Mouse (Mus musculus): Measurements from ENCODE around the gene Ptprd. TPM values are rescaled to one million over a fixed set of nuclear protein-coding genes. Genes with fewer than 3 reads are reported as not detected.

The Ptprd gene
- 14.3 and 15.6 TPM in 2 replicates for polyA plus RNA-seq (2016; fragmentation: Nextera tagmentation; extraction: Ambion mirVana)

DNA sequence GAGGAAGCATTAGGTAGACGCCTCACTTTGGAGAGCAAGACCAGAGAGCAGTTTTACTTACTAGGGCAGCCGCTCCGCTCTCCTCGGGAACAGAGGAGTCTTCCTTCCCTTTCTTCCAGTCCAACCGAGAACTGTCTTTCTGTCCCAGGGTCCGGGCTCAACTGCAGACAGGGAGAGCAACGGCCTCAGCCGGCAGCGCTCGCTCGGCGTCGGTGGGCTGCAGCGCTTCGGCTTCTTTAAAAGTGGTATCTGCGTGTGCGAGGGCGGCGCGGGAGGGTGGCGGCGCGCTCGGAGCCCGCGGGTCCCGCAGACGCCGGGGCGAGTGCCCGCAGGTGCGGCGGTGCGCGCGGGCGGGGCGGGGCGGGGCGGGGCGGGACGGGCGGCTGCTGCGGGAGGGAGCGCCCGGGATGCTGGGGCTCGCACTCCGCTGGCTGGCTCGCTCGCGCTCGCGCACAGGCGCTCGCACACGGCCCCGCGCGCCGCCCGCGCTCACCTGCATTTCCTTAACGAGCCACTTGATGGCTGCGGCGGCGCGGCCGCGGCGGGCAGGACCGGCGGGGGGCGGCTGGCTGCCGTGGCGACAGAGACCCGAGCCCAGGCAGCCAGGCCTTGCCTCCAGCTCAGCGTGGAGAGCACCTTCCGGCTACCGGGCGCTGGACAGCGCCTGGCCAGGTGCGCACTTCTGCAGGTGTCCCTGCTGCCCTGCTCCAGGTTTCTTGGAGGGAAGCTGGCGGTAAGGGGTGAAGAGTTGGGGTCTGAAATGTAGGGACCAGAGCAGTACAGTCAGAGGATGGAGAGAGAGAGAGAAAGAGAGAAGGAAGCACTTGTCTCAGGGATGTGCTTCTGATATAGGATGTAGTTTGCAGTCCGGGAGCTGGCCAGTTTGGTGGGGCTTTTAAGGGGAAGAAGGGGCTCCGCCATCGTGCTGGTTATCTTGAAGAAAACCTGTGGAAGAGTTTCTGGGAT is at the start of gene Ptprd:
TSS of gene Ptprd (minus strand) at position 433 of the 966 bp plus-strand sequence.
- Histone ChIP-seq H3K9ac (peak within 1 kb of the TSS; percentile 67), H3K27me3 (replicated peaks) (peaks cover 32% of the 10 kb centered on the region), H3K4me1 (replicated peaks) (0 out of 2 replicates have a peak, but pooled peaks cover 4% of the 10 kb centered on the region), H3K27ac (ENCODE audit: poor library complexity, severe bottlenecking) (no peak within 1 kb of the TSS), H3K36me3 (no peaks in the 10 kb centered on the region), H3K4me3 (peak within 1 kb of the TSS; percentile 59), H3K4me2 (peak within 1 kb of the TSS; percentile 100), H3K9me3 (replicated peaks) (no peaks in the 10 kb centered on the region)
- WGBS: under 1% methylated on average over 78 of the region's 86 CpGs
- peak; percentile 61; the same call in 1 of the 2 replicates for ATAC-seq (ENCODE audit: insufficient number of reproducible peaks, low FRiP score)

DNA sequence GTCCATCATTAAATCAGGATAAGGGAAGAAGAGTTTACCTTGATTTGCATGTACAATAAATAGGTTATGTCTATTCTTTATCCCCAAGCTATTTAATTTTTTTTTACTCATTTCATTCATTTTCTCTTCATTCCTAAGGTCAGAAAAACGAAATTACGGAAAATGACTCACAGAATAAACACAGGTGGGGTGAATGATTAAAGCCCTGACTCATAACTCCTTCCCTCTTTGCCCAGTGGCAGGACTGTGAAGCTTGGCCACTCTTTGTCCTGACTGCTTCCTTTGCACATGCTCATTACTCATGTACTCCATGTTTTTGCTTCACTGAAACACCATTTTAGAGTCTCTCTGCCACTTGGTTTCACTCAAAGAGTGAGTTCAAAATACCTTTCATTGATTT is 24.1 kb upstream of the Ptprd start:
- no peak for ATAC-seq (ENCODE audit: insufficient number of reproducible peaks, low FRiP score)
- Histone ChIP-seq H3K4me1 (replicated peaks) (no peaks in the 10 kb centered on the region), H3K27ac (ENCODE audit: poor library complexity, severe bottlenecking) (no peak overlapping the region), H3K4me2 (no peak overlapping the region), H3K9ac (no peak overlapping the region), H3K36me3 (no peaks in the 10 kb centered on the region), H3K9me3 (replicated peaks) (no peaks in the 10 kb centered on the region), H3K4me3 (no peak overlapping the region), H3K27me3 (replicated peaks) (no peaks in the 10 kb centered on the region)
- 57% methylated on average over 2 of the region's 2 CpGs for WGBS

GRCm38 (mm10) chr4:78235316-78235715 is 23.6 kb upstream of the Ptprd start:
- Histone ChIP-seq H3K9ac (no peak overlapping the region), H3K4me1 (replicated peaks) (no peaks in the 10 kb centered on the region), H3K4me2 (no peak overlapping the region), H3K27ac (ENCODE audit: poor library complexity, severe bottlenecking) (no peak overlapping the region), H3K36me3 (no peaks in the 10 kb centered on the region), H3K4me3 (no peak overlapping the region), H3K27me3 (replicated peaks) (no peaks in the 10 kb centered on the region), H3K9me3 (replicated peaks) (no peaks in the 10 kb centered on the region)
- ATAC-seq (ENCODE audit: insufficient number of reproducible peaks, low FRiP score): no peak
- 57% methylated on average over 2 of the region's 2 CpGs for WGBS

DNA sequence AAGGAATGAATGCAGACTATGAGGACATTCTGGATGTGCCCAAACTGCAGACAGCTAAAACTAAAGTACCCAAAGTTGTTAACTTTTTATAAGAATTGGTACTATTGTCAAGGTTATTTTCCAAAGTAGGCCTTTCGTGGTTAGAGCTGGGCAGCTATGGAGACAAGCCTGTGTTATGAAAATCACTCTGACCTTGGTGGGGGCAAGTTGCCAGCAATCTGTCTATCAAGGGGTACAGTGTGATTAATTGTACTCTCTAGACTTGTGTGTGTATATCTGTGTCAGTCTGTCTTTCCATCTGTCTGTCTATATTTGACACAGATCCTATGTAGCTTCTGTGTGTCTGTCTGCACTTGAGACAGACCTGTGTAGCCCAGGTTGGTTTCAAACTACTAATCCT is 22.9 kb upstream of the Ptprd start:
- no peaks in the 10 kb centered on the region for H3K27me3 ChIP-seq (replicated peaks)
- H3K4me1 ChIP-seq (replicated peaks): no peaks in the 10 kb centered on the region
- no peak overlapping the region for H3K27ac ChIP-seq (ENCODE audit: poor library complexity, severe bottlenecking)
- no peak overlapping the region for H3K4me2 ChIP-seq
- no peaks in the 10 kb centered on the region for H3K36me3 ChIP-seq
- H3K9me3 ChIP-seq (replicated peaks): no peaks in the 10 kb centered on the region
- ATAC-seq (ENCODE audit: insufficient number of reproducible peaks, low FRiP score): no peak
- H3K9ac ChIP-seq: no peak overlapping the region
- 85% methylated on average over 1 of the region's 1 CpGs for WGBS
- H3K4me3 ChIP-seq: no peak overlapping the region

DNA sequence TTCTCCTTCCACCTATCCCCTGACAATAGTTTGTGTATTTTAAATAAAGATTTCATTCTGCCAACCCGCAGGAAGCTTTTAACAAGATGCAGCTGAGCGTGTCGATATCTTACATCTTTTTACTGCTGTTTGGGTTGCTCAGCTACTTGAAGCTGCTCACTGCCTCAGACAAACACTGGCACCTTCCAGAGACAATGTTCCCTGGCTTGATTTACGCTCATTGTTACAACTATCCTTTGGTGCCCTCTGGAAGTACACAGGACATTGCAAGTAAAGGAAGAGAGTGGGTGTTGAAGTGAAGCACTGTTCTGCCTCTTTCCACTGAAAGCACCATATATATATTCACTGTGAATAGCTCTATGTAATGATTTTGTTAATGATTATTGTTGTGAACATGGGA is 2.2 kb upstream of the Ptprd start:
- H3K4me1 ChIP-seq (replicated peaks): 0 out of 2 replicates have a peak, but pooled peaks cover 4% of the 10 kb centered on the region
- no peaks in the 10 kb centered on the region for H3K9me3 ChIP-seq (replicated peaks)
- no peak overlapping the region for H3K27ac ChIP-seq (ENCODE audit: poor library complexity, severe bottlenecking)
- no peak for ATAC-seq (ENCODE audit: insufficient number of reproducible peaks, low FRiP score)
- no peak overlapping the region for H3K9ac ChIP-seq
- H3K27me3 ChIP-seq (replicated peaks): peaks cover 32% of the 10 kb centered on the region
- no peaks in the 10 kb centered on the region for H3K36me3 ChIP-seq
- no peak overlapping the region for H3K4me3 ChIP-seq
- H3K4me2 ChIP-seq: no peak overlapping the region
- WGBS: 67% methylated on average over 4 of the region's 4 CpGs

DNA sequence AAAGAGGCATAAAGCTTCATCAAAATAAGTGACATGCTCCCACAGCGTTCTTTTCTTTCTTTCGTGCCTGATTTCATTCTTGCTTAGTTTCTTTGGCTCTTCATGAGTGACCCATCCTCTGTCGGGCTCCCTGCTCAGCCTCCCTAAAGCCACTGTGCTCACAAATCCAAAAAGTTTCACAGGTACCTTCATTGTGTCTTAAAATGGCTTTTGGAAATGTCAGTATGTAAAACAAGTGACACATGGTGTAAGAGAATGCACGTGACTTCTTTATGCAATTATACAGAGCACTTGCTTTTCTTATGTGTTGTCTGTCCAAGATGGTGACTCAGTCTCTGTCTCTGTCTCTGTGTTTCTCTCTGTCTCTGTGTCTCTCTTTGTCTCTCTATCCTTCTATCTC is 1.2 kb upstream of the Ptprd start:
- WGBS: 71% methylated on average over 4 of the region's 4 CpGs
- Histone ChIP-seq H3K9ac (no peak overlapping the region), H3K4me3 (no peak overlapping the region), H3K27me3 (replicated peaks) (peaks cover 32% of the 10 kb centered on the region), H3K4me2 (no peak overlapping the region), H3K4me1 (replicated peaks) (0 out of 2 replicates have a peak, but pooled peaks cover 4% of the 10 kb centered on the region), H3K9me3 (replicated peaks) (no peaks in the 10 kb centered on the region), H3K27ac (ENCODE audit: poor library complexity, severe bottlenecking) (no peak overlapping the region), H3K36me3 (no peaks in the 10 kb centered on the region)
- no peak for ATAC-seq (ENCODE audit: insufficient number of reproducible peaks, low FRiP score)

- H3K27ac ChIP-seq (ENCODE audit: poor library complexity, severe bottlenecking): no peak overlapping the region
- 28% methylated on average over 9 of the region's 9 CpGs for WGBS
- H3K36me3 ChIP-seq: no peaks in the 10 kb centered on the region
- no peak for ATAC-seq (ENCODE audit: insufficient number of reproducible peaks, low FRiP score)
- peaks cover 32% of the 10 kb centered on the region for H3K27me3 ChIP-seq (replicated peaks)
- H3K9ac ChIP-seq: 0 out of 2 replicates have a peak overlapping the region, but pooled peaks have one; percentile 67
- H3K4me2 ChIP-seq: peak overlapping the region; percentile 100
- peak overlapping the region; percentile 59 for H3K4me3 ChIP-seq
- 0 out of 2 replicates have a peak, but pooled peaks cover 4% of the 10 kb centered on the region for H3K4me1 ChIP-seq (replicated peaks)
- H3K9me3 ChIP-seq (replicated peaks): no peaks in the 10 kb centered on the region
Observed at GRCm38 (mm10) chr4:78210878-78211528, 758 bp downstream of the Ptprd start.

DNA sequence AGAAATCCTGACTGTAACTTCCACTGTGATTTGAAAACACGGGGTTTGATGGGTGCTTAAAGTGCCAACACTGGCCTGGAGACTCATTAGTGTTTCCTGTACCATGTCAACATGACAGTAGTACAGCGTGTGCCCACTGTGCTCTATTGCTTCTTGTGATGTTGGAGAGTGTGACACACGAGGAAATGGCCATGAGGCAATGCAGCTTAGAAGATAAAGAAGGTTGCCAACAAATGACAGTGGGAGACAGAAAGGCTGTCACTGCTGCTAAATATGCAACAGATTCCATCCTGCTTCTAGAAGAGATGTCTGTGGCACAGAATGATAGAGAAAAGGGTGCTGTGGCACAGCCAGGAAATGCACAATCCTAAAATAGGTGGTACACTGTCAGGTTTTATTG is 6.7 kb downstream of the Ptprd start:
- Histone ChIP-seq H3K4me3 (no peak overlapping the region), H3K36me3 (no peaks in the 10 kb centered on the region), H3K9ac (no peak overlapping the region), H3K27me3 (replicated peaks) (no peaks in the 10 kb centered on the region), H3K9me3 (replicated peaks) (no peaks in the 10 kb centered on the region), H3K4me1 (replicated peaks) (no peaks in the 10 kb centered on the region), H3K27ac (ENCODE audit: poor library complexity, severe bottlenecking) (no peak overlapping the region), H3K4me2 (no peak overlapping the region)
- no peak for ATAC-seq (ENCODE audit: insufficient number of reproducible peaks, low FRiP score)
- WGBS: 34% methylated on average over 3 of the region's 3 CpGs

DNA sequence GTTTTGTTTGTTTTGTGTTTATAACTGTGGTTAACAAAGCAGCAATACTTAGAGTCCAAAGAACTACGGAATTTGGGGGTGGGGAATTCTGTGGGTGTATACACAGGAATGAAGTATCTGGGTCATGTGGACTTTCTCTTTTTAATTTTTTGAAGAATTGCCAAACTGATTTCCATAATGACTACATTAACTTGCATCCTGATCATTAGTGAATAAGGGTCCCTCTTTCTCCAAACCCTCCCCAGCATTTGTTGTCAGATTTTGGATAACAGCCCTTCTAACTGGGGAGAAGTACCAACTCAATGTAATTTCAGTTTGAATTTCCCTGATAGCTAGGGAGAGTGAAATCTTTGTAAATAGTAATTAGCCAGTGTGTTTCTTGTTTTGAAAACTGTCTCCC is 43.3 kb downstream of the Ptprd start:
- Histone ChIP-seq H3K4me1 (replicated peaks) (no peaks in the 10 kb centered on the region), H3K27ac (ENCODE audit: poor library complexity, severe bottlenecking) (no peak overlapping the region), H3K4me3 (no peak overlapping the region), H3K36me3 (no peaks in the 10 kb centered on the region), H3K9ac (no peak overlapping the region), H3K9me3 (replicated peaks) (no peaks in the 10 kb centered on the region), H3K4me2 (no peak overlapping the region), H3K27me3 (replicated peaks) (no peaks in the 10 kb centered on the region)
- WGBS: 74% methylated on average over 1 of the region's 1 CpGs
- no peak for ATAC-seq (ENCODE audit: insufficient number of reproducible peaks, low FRiP score)

GRCm38 (mm10) chr4:78160451-78160850 is 51.3 kb downstream of the Ptprd start:
- H3K4me2 ChIP-seq: no peak overlapping the region
- 75% methylated on average over 3 of the region's 3 CpGs for WGBS
- H3K9ac ChIP-seq: no peak overlapping the region
- H3K27me3 ChIP-seq (replicated peaks): no peaks in the 10 kb centered on the region
- no peaks in the 10 kb centered on the region for H3K36me3 ChIP-seq
- H3K27ac ChIP-seq (ENCODE audit: poor library complexity, severe bottlenecking): no peak overlapping the region
- no peaks in the 10 kb centered on the region for H3K9me3 ChIP-seq (replicated peaks)
- H3K4me3 ChIP-seq: no peak overlapping the region
- no peak for ATAC-seq (ENCODE audit: insufficient number of reproducible peaks, low FRiP score)
- no peaks in the 10 kb centered on the region for H3K4me1 ChIP-seq (replicated peaks)

GRCm38 (mm10) chr4:78150561-78150960 is 61.2 kb downstream of the Ptprd start:
- H3K9ac ChIP-seq: no peak overlapping the region
- no peaks in the 10 kb centered on the region for H3K27me3 ChIP-seq (replicated peaks)
- no peaks in the 10 kb centered on the region for H3K36me3 ChIP-seq
- no peak overlapping the region for H3K4me3 ChIP-seq
- no peaks in the 10 kb centered on the region for H3K9me3 ChIP-seq (replicated peaks)
- no peaks in the 10 kb centered on the region for H3K4me1 ChIP-seq (replicated peaks)
- H3K4me2 ChIP-seq: no peak overlapping the region
- no peak overlapping the region for H3K27ac ChIP-seq (ENCODE audit: poor library complexity, severe bottlenecking)
- WGBS: 27% methylated on average over 1 of the region's 1 CpGs
- ATAC-seq (ENCODE audit: insufficient number of reproducible peaks, low FRiP score): no peak

Measured in heart, embryonic 12.5 days (tissue).